Mouse (Mus musculus): ENCODE results near the gene Nmnat2. TPM values are rescaled to one million over a fixed set of nuclear protein-coding genes. Genes with fewer than 3 reads are reported as not detected.

Gene Nmnat2
- polyA plus RNA-seq, 1 experiment = 3.2 TPM

DNA sequence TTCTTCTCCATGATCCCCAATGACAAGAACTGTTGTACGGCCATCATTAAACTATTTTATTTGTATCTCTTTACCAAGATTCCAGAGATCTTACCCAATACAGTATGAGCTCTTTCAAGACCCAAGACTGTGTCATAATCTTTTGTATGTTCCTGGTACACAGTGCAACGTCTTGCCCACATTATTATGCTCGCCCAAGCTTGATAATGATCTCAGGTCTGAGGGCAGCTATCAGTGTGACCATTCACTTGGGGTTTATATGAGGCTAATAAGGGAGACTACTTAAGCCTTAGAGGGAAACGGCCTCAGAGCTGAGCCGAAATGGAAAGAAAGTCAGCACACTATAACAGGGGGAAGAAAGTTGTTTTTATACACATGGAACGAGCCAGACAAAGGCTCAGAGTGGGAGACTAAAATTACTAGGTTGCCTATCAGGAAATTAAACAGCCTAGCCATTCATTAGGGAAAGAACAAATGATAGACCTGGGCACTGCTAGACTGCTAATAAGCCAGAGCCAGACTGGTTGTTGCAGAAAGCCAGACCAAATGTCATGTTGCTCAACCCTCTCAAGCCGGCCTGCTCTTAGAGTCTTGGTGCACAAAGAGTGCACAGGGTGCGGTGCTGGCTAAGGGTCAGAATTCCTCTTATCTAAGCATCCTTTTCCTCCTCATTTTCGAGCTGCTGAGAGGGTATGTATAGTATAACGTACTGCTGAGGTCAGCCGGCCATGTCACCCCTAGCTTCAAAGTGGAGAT is 47.7 kb downstream of the Nmnat2 start:
- Histone ChIP-seq H3K4me1 (ENCODE audit: control insufficient read depth, insufficient read depth, low read length) (no peaks in the 10 kb centered on the region), H3K27me3 (ENCODE audit: control insufficient read depth, insufficient read depth, low read length) (no peaks in the 10 kb centered on the region), H3K36me3 (ENCODE audit: control insufficient read depth, insufficient read depth, low read length) (no peaks in the 10 kb centered on the region), H3K27ac (ENCODE audit: control insufficient read depth, insufficient read depth, low read depth, low read length) (no peak overlapping the region), H3K4me3 (ENCODE audit: control insufficient read depth, low read depth, low read length) (no peak overlapping the region)
- TF ChIP-seq CTCF (IDR thresholded peaks at IDR 0.05; ENCODE audit: control insufficient read depth, insufficient read depth, insufficient replicate concordance, low read depth, low read length) (no peak), POLR2A (IDR thresholded peaks at IDR 0.05; ENCODE audit: control insufficient read depth, low read depth, low read length) (no peak)

DNA sequence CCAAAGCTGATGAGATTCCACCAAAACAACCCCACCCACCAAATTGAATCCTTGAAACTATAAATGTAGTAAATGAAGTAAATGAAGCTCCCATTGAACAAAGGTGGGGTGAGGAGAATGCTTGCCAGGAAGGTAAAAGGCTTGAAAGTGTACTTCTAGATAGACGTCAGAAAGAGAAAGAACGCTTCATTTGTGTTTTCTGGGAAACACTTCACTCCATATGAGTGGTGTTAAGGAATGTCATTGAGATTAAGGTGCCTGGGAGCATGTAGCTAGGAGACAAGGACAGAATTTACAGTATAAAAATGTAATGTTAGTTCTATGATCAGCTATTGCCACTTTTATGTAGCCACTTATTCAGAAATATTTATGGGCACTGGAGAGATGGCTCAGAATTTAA is 49.7 kb downstream of the Nmnat2 start:
- no peak overlapping the region for H3K4me3 ChIP-seq (ENCODE audit: control insufficient read depth, low read depth, low read length)
- no peaks in the 10 kb centered on the region for H3K36me3 ChIP-seq (ENCODE audit: control insufficient read depth, insufficient read depth, low read length)
- no peaks in the 10 kb centered on the region for H3K27me3 ChIP-seq (ENCODE audit: control insufficient read depth, insufficient read depth, low read length)
- TF ChIP-seq POLR2A (IDR thresholded peaks at IDR 0.05; ENCODE audit: control insufficient read depth, low read depth, low read length) (no peak), CTCF (IDR thresholded peaks at IDR 0.05; ENCODE audit: control insufficient read depth, insufficient read depth, insufficient replicate concordance, low read depth, low read length) (no peak)
- H3K4me1 ChIP-seq (ENCODE audit: control insufficient read depth, insufficient read depth, low read length) = no peaks in the 10 kb centered on the region
- no peak overlapping the region for H3K27ac ChIP-seq (ENCODE audit: control insufficient read depth, insufficient read depth, low read depth, low read length)

DNA sequence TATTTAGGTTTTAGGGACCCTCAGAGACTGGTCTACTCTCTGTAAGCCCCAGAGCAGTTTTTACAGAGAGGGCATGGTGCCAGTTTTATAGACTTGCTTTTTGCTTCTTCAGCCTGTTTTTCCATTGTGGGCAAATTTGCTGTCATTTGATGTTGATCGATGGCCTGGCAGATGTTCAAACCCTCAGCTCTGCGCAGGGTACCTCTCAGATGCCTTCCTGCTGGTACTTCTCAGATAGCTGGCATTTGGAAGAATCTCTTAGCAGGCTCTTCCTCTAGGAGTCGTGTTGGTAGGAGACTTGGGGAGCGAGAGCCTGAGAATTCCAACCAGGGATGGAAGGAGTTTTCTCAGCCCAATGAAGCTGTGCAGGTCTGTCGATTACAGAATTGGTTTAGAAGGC is 51.3 kb downstream of the Nmnat2 start:
- TF ChIP-seq CTCF (IDR thresholded peaks at IDR 0.05; ENCODE audit: control insufficient read depth, insufficient read depth, insufficient replicate concordance, low read depth, low read length) (no peak), POLR2A (IDR thresholded peaks at IDR 0.05; ENCODE audit: control insufficient read depth, low read depth, low read length) (no peak)
- H3K27ac ChIP-seq (ENCODE audit: control insufficient read depth, insufficient read depth, low read depth, low read length) = no peak overlapping the region
- H3K27me3 ChIP-seq (ENCODE audit: control insufficient read depth, insufficient read depth, low read length) = no peaks in the 10 kb centered on the region
- H3K36me3 ChIP-seq (ENCODE audit: control insufficient read depth, insufficient read depth, low read length) = no peaks in the 10 kb centered on the region
- H3K4me1 ChIP-seq (ENCODE audit: control insufficient read depth, insufficient read depth, low read length) = no peaks in the 10 kb centered on the region
- H3K4me3 ChIP-seq (ENCODE audit: control insufficient read depth, low read depth, low read length) = no peak overlapping the region

DNA sequence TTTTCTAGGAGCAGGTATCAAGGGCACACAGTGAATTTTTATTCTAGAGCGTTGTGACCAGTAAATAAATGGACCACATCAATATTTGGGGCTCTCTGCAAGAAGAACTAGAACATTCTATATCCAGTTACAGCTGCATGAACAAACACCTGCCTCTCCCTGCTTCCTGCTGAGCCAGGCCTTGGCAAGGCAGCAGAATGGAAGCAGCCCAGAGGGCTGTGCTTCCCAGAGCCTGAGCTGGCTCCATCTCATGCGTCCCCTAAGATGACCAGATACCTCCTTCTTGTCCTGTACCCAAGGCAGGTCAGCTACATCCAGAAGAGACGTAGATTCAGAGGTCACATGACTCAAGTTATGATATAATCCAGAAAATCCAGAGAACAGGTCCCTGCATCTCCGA is 52.0 kb downstream of the Nmnat2 start:
- no peak for TF ChIP-seq CTCF (IDR thresholded peaks at IDR 0.05; ENCODE audit: control insufficient read depth, insufficient read depth, insufficient replicate concordance, low read depth, low read length)
- TF ChIP-seq POLR2A (IDR thresholded peaks at IDR 0.05; ENCODE audit: control insufficient read depth, low read depth, low read length) = no peak
- Histone ChIP-seq H3K36me3 (ENCODE audit: control insufficient read depth, insufficient read depth, low read length) (no peaks in the 10 kb centered on the region), H3K4me1 (ENCODE audit: control insufficient read depth, insufficient read depth, low read length) (no peaks in the 10 kb centered on the region), H3K4me3 (ENCODE audit: control insufficient read depth, low read depth, low read length) (no peak overlapping the region), H3K27ac (ENCODE audit: control insufficient read depth, insufficient read depth, low read depth, low read length) (no peak overlapping the region), H3K27me3 (ENCODE audit: control insufficient read depth, insufficient read depth, low read length) (no peaks in the 10 kb centered on the region)

DNA sequence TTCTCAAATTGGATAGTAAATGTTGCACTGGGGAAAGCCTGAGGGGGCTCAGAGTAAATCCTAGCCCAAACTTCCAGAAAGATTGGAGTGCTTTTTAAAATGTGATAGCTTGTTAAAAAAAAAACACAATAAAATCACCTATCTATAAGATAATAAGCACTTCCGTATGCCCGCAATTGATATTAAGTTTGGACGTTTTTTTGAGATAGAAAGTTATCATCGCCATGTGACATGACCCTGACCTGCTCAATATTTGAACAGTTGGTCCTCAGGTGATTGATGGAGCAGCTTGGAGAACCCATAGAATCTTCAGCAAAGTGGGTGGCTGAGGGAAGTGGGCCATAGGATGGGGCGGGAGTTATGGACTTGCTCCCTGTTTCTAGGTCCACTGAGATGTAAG is 52.5 kb downstream of the Nmnat2 start:
- H3K27ac ChIP-seq (ENCODE audit: control insufficient read depth, insufficient read depth, low read depth, low read length) = no peak overlapping the region
- no peaks in the 10 kb centered on the region for H3K36me3 ChIP-seq (ENCODE audit: control insufficient read depth, insufficient read depth, low read length)
- no peaks in the 10 kb centered on the region for H3K4me1 ChIP-seq (ENCODE audit: control insufficient read depth, insufficient read depth, low read length)
- TF ChIP-seq POLR2A (IDR thresholded peaks at IDR 0.05; ENCODE audit: control insufficient read depth, low read depth, low read length) (no peak), CTCF (IDR thresholded peaks at IDR 0.05; ENCODE audit: control insufficient read depth, insufficient read depth, insufficient replicate concordance, low read depth, low read length) (no peak)
- H3K4me3 ChIP-seq (ENCODE audit: control insufficient read depth, low read depth, low read length) = no peak overlapping the region
- H3K27me3 ChIP-seq (ENCODE audit: control insufficient read depth, insufficient read depth, low read length) = no peaks in the 10 kb centered on the region

DNA sequence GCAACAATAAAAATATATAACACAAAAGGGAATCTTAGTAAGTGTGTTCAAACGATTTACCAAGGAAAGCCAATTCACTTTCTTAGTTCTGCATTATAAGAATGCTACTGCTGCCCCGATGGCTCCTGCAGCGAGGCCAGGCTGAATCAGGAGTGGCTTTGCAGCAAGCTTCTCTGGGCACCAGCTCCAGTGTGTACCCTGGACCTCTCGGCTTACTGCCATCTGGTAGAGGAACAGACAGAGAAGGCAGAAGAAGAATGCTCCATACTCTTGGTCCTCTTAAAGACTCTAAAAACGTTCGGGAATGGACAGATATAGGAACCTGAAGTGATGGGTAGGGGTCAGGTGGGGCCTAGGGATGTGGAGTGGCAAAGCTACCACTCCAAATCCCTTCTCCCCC is 53.0 kb downstream of the Nmnat2 start:
- TF ChIP-seq CTCF (IDR thresholded peaks at IDR 0.05; ENCODE audit: control insufficient read depth, insufficient read depth, insufficient replicate concordance, low read depth, low read length) (no peak), POLR2A (IDR thresholded peaks at IDR 0.05; ENCODE audit: control insufficient read depth, low read depth, low read length) (no peak)
- no peaks in the 10 kb centered on the region for H3K27me3 ChIP-seq (ENCODE audit: control insufficient read depth, insufficient read depth, low read length)
- H3K4me1 ChIP-seq (ENCODE audit: control insufficient read depth, insufficient read depth, low read length) = no peaks in the 10 kb centered on the region
- H3K4me3 ChIP-seq (ENCODE audit: control insufficient read depth, low read depth, low read length) = no peak overlapping the region
- no peaks in the 10 kb centered on the region for H3K36me3 ChIP-seq (ENCODE audit: control insufficient read depth, insufficient read depth, low read length)
- H3K27ac ChIP-seq (ENCODE audit: control insufficient read depth, insufficient read depth, low read depth, low read length) = no peak overlapping the region

DNA sequence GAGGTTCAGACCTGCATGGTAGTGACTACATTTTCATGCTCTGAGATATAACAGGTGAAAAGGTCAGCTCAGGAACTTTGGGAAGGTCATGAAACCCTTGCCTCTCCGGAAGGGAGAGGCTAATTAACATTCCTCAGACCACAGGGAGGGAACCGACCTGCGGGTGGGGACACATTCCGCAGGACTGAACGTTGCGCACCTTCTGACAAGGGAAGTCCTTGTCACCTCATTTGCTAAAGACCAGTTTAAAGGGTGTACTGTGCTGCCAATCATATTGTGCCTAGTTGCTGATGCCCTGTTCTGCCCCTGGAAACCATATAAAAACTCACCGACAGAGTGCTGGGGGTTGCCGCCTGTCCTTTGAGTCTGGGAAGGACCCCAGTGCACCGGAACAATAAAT is 54.5 kb downstream of the Nmnat2 start:
- Histone ChIP-seq H3K4me1 (ENCODE audit: control insufficient read depth, insufficient read depth, low read length) (no peaks in the 10 kb centered on the region), H3K27me3 (ENCODE audit: control insufficient read depth, insufficient read depth, low read length) (no peaks in the 10 kb centered on the region)

More for the DNA sequence above, 54.5 kb downstream of the Nmnat2 start:
- H3K4me3 ChIP-seq (ENCODE audit: control insufficient read depth, low read depth, low read length) = no peak overlapping the region
- H3K27ac ChIP-seq (ENCODE audit: control insufficient read depth, insufficient read depth, low read depth, low read length) = no peak overlapping the region
- TF ChIP-seq CTCF (IDR thresholded peaks at IDR 0.05; ENCODE audit: control insufficient read depth, insufficient read depth, insufficient replicate concordance, low read depth, low read length) = no peak
- TF ChIP-seq POLR2A (IDR thresholded peaks at IDR 0.05; ENCODE audit: control insufficient read depth, low read depth, low read length) = no peak
- H3K36me3 ChIP-seq (ENCODE audit: control insufficient read depth, insufficient read depth, low read length) = no peaks in the 10 kb centered on the region

All from testis, adult 2 months (tissue).